Mouse (Mus musculus): ENCODE measurements around the gene Tbc1d30.

Gene Tbc1d30

DNA sequence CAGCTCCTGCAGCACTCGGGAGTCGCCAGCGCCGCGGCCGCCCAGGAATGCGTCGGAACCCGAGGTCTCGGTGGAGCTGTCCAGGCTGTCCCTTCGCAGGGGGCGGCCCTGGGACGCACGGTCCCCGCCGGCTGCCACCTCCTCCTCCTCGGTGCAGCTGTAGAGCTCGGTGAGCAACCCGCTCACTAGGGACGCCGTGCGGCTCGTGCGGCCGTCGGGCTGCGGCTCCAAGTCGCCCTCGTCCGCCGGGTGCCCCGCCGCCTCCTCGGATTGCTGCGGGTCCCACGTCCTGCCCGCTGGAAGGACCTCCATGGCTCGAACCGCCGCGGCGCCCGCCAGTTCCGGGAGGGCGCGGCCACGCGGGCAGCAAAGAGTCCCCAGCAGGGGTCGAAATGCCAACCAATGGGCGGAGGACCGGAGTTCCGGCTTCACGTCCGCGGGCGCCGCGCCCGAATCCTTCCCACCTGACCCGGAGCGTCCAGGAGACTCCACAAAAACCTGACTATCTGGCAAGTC lies at the start of gene Tbc1d30:
TSS of gene Tbc1d30 (minus strand) at position 213 of the 516 bp plus-strand sequence.
- no peak for DNase-seq (ENCODE audit: low read depth)

DNA sequence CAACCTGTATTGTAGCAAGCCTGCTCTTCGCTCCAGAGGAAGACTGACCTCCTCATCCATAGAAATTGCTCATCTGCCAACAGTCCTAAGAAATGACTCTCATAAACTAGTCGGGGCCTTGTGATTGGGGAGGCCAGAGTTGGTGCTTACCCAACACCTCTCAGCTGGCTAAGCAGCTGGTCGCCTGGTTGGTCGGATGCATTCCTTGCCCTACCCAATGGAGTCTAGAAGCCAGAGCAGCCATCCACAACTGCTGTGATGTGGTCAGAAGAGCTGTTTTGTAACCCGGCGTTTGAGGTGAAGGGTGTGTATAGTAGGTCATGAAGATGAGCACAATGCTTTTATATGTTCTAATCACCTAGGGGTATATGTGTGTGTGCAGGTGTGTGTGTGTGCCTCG lies 47.5 kb upstream of the Tbc1d30 start:
- DNase-seq (ENCODE audit: low read depth): no peak

DNA sequence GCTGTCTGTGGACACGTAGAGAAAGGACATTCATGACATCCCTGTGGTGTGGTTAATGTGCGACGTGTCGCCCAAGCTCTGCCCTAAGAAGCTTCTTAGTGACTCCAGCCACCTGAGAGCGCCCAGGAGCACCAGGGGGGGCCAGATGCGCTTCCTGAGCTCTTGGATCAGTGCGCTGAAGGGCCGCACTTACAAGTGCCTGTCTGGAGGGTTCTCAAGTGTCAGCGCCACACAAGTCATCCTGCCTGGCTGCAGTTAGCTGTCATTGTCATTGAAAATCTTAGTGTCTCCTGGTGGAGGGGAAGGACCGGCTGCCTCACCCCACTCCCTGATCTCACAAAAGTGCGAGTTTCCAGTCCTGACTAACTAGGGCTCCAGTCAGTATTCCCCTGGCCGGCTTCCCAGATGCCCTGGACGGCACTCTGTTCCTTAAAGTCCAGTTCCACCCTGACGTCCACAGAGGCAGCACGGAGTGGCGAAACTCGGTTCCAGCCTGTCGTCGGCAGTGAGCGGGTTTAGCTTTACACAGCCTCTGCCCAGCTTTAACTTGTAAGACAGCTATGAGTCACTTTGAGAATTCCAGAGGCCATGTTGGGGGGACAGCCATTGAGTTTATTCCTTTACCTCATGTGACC lies 44.6 kb upstream of the Tbc1d30 start:
- no peak for DNase-seq (ENCODE audit: low read depth)

DNA sequence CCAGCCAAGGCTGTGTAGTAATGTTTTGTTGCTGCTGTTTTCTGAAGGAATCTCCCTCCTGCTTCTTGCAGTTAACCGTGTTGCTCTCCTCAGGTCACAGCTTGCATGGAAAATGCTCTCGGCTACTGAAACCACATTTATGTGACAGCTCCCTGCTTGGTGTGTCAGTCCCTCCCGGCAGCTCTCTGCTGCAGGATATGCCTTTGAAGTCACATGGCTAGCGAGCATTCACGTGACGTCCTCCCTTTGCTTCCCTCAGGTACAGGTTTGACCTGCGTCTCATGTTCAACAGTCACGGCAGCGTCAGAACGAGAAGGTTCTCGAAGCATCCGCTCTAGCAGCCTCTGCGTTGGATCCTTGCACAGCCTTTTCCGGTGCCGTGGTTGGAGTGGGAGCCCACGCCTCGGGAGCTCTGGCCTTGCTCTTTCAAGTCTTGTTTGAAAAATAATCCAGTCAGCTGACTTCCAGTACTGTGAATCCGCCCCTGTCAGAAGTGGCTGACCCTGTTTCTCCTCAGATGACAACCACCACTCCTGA lies 43.8 kb upstream of the Tbc1d30 start:
- DNase-seq (ENCODE audit: low read depth): no peak

DNA sequence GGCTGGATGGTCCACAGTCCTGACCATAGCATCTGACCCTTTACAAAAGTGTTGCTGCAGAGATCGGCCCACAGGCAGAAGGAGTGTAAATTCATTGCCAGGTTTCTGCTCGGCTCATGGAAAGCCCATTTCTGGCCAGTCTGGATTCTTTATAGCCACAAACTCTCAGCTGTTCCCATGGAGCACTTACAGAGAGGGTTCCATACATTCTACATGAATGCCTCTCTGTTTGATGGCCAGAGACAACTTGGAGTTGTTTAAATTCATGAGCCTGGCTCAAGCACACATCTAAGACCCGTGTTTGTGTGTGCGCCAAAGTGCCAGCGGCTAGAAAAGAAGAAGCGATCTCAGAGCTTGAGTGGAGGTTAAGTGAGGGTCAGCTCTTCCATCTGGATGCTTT lies 43.2 kb upstream of the Tbc1d30 start:
- no peak for DNase-seq (ENCODE audit: low read depth)

DNA sequence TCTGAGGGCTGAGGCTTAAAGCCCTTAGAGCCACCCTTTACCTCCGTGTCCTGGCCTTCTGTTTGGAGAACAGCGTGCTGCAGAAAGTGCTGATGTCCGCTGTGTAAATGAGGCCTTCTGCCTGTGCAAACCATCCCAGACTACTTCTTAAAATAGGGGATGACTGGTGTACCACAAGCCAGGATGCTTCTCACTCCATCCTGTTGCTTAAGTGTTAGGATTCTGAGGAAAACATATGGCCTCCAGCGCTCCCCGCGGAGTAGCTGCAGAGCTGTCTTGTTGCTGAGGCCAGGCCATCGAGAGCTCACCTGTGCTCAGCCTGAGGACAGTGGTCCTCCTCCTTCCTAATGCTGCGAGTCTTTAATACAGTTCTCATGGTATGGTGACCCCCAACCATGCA lies 40.8 kb upstream of the Tbc1d30 start:
- no peak for DNase-seq (ENCODE audit: low read depth)

DNA sequence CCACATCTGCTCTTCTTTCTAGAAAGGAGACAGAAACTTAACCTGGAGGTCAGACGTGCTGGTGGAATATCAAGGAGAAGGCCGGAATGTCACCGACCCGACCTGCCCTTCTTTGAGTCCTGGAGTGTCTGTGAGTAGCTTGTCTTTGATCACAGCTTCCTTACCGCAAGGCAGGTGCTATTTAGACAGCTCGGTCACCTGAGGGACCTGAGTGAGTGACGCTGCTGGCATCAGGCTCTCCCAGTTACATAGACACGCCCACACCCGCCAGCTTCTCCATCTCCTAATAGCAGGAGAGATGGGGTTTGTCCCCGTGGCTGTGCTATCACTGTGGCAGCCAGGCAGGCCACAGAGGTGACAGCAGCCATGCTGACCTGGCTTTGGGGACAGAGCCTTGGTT lies 39.5 kb upstream of the Tbc1d30 start:
- no peak for DNase-seq (ENCODE audit: low read depth)

DNA sequence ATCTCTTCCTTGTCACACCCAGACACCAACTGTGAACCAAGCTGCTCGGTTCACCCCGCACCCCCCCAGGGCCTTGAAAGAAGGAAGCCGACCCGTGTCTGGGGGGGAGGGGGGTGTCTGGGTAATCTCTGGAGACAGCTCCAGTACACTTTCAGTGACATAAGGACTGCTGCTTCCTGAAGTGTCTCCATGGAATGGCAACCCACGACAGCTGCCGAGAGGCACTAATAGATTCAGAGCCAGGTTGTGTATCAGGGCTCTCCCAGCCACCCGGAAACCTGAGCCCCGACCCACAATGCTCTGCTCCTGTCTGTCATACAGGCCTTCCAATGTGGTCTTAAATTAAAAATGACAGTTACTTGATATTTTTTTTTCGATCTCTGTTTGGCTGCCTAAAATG lies 35.3 kb upstream of the Tbc1d30 start:
- DNase-seq (ENCODE audit: low read depth): no peak

DNA sequence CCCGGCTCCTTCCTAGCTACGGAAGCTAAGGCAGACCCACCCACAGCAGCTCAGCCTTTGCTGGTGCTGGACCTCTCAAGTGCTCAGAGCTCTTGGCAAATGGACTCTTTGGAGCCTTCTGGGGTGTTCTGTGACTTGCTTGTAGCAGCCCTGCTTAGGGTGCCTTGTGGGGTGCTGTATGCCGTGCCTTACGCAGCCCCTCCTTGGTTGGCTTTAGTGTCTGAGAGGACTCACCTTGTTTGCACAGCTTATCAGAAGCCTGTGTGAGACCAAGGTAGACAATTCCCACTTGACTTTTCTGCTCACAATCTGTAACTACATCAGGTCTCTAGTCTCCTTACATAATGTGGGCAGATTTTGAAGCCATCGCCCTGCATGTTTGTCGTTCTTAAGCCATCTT lies 34.6 kb upstream of the Tbc1d30 start:
- no peak for DNase-seq (ENCODE audit: low read depth)

DNA sequence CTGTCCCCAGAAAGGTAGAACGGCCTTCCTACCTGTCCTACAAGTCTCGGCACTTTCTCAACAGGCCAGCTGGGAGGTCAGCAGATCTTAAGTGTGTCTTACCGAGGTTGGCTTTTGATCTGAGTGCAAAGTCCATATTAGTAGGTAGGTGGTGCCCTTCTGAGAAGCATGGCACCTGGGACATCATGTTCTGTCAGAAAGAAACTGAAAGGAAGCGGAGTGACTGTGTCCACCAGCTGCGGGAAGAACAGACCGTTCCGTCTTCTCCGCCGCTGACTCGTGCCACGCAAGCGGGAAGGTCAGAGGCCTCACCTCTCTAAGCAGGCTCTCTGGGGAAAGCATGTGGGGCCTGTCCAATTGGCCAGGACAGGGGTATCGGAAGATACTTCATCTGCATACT lies 33.6 kb upstream of the Tbc1d30 start:
- no peak for DNase-seq (ENCODE audit: low read depth)

DNA sequence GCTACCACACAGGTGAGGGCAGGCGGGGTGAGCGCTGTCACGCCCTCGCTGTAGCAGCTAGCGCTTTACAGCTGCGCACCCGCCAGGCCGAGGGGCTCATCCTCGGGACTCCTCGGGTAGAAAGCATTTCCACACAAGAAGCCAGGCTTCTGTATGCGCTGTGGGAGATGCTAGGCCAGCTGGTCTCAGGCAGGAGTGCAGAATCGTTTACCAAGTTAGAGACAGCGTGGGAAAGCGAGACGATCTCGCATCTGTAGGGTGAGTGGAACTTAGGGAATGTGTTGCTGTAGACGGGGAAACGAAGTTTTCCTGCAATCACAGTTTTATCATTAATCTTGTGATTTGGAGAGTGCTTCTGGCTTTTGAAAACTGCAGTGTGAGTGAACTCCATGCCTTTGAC lies 30.2 kb upstream of the Tbc1d30 start:
- no peak for DNase-seq (ENCODE audit: low read depth)

DNA sequence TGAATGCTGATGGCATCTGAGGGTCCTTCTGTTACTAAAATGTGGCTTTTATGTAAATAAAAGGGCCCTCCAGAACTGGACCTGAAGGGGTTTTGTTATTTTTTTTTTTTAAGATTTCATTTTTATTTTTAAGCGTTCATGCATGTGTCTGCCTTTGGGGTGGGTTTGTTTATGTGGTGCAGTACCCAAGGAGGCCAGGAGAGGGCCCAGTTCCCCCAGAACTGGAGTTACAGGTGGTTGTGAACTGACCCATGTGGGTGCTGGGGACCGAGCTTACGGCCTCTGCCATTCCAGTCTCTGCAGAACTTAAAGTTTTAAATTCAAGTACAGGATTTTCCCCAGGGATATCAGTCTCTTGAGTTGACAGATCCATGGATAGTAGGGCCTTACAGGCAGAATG lies 28.3 kb upstream of the Tbc1d30 start:
- DNase-seq (ENCODE audit: low read depth): no peak

DNA sequence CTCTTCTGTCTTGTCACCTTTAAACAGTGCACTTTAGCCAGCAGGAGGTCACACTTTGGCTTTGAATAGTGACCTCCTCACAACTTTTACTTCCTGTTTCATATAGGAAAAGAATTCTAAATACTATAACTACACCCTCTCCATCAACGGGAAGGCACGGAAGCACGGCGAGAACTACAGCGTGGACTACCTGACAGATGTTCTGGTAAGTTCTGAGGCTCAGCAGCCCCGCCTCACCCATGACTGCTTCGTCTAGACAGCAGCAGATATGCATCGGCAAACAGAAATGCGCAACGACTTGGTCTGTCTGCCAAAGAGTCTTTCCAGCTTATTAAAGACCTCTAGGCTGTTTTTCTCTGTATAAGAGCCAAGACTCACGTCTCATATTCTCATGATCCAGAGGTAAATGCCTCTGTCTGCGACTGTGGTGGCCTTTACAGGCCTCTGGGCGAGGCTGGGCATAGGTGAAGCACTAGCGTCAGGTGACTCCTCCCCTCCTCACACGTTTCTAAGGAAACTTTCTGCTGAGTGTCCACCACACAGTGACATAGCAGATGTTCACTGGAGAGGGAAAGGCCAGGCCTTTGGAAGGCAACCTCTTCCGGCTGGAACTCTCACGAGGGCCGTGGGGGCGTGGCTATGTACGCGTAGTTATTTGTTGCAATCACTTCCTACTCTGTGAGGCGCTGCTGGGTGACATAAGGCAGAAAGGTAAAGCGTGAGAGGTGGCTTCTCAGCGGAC lies 25.6 kb upstream of the Tbc1d30 start:
- DNase-seq (ENCODE audit: low read depth): no peak

DNA sequence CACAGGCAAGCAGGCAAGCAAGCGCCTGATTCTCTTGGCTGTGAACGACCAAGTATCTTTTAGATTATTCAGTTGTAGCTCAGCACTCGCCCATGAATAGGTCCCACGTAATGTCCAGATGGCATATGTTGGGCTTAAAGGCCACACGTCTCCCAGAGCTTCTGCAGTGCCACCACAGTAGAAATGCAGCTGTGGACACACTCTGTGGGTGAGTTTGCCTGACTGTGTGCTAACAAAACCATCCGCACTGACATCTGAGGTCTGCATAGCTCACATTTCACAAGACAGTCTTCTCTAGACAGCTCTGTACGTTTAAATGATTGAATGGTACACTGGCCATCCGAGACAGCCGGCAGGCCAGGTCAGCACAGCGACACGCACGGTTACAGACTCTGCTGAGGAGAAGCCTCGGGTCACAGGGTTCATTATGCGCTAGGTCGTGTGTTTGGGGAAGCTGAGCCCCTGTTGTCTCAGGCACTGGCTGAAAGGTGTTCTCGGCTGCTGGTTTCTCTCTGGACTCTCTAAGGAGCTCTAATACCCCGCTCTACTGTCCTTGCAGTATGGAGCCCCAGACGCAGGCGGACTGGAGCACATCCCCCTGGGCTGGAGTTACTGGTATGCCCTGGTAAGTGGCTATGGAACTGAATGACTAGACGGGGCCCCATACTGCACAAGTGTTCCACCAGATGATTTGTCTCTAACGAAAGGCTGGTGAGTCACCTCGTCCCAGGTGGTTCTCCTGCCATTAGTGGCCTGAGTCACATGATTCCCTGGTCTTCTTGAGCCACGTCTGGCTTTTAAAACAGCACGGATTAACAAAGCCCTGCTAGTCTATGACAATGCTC lies 24.8 kb upstream of the Tbc1d30 start:
- no peak for DNase-seq (ENCODE audit: low read depth)

DNA sequence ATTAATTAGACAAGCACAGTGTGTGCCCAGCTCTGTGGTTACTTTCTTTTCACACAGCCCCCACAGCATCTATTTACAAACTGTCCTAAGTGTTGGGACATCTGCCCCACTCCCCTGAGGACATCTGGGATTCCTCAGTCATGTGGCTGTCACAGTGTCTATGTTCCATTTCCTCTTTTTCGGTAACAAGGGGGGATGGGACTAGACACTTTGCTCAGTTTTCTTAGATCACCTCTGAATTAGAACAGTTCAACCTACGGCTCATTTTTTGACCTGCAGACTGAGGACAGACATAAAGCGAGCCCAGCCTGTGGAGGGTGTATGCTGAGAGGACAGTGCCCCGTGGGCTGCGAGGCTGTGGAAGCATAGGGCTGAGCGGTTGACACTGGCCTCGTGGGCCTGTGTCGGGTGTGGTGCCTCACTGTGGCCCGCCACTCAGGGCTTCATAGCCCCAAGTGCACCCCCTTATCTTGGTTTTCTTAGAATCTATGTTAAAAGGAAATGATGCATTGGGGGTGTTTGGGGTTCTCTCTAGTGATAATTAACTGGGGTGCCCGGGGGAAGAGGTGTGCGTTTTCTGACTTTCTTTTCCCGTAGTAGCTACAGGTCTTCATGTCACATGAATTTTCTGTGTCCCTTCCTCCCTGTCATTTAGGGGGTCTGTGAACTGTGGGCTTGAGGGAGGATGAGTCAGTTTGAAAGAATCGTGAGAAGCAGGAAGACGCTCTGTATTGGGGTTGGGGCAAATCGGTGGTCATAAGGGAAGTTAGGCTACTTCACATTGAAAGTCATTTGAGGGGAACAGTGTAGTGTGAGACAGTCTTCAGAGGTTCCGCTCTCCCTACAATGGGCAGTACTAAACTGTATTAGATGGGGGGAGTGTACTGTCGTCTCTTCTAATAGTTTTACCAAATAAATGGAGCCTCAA lies 23.9 kb upstream of the Tbc1d30 start:
- DNase-seq (ENCODE audit: low read depth): peak; percentile 57

DNA sequence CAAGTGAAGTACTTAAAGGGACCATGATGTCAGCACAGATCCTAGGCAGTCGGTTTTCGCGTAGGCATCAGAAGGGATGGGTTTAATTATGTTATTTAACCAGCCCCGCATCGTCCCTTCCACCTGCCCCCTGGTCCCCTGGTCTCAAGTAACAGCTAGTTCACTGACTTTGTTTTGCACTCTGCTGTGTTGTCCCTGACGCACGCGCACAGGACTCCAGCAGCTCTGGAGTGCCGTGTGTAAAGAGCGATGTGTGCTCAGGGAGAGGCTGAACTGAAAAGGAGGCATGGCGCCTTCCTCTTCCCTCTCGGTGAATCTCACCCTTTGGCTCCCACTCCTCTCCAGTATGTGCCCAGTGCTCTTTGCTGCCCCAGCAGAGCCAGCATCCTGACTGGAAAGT lies 22.9 kb upstream of the Tbc1d30 start:
- no peak for DNase-seq (ENCODE audit: low read depth)

DNA sequence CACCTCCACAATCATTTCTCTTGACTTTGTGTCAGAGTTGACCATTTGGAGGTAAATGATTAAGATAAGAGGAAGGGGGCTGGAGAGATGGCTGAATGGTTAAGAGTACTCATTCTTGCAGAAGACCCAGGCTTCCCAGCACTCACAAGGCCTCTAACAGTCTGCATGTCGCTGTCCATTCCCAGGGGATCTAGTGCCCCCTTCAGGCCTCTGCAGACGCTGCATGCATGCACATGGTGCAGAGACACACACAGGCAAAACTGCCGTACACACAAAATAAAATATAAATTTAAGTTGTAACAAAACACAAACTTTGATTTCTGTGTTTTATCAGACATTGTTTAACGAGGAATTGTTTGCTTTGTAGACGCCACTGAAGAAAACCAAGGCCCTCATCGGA lies 19.7 kb upstream of the Tbc1d30 start:
- DNase-seq (ENCODE audit: low read depth): no peak

DNA sequence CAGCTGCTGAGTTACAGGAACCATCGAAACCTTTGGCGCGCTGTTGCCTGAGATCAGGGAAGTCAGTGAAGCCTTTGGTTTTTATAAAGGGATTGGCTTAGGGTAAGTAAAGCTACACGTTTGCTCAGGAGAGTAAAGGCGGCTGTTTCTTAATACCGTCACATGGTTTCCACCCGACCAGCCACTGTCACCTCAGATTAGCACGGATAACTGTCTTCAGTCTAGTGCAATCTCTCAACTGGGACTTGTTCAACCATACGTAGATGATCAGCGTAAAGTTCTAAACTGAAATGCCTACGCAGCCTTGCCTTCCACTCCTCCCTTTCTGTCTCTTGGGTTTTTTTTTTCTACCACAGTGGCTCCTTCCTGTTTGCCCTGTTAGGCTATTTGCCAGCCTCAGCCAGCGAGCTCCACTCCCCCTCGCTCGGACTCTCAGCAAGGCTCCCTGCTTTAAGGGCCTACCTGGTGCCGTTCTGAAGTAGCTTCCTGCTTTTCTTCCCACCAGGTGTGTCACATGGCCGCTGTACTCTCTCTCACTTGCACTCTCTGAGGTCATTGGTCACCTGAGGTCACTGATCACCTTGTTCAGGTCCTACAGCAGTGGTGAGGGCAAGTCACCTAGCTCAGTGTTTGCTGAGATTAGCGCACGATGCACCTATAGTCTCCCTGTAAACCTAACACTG lies 17.8 kb upstream of the Tbc1d30 start:
- DNase-seq (ENCODE audit: low read depth): no peak

DNA sequence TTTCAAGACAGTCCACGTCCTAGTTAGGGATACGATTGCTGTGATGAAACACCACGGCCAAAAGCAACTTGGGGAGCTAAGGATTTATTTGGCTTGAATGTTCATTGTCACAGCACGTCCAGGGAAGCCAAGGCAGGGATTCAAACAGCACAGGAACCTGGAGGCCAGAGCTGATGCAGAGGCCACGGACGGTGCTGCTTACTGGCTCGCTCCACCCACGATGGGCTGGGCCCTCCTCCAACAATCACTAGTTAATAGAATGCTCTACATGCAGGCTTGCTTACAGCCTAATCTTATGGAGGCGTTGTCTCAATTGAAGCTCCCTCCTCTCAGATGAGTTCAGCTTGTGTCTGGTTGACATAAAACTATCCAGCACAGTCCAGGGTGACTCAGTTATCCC lies 16.7 kb upstream of the Tbc1d30 start:
- DNase-seq (ENCODE audit: low read depth): no peak

DNA sequence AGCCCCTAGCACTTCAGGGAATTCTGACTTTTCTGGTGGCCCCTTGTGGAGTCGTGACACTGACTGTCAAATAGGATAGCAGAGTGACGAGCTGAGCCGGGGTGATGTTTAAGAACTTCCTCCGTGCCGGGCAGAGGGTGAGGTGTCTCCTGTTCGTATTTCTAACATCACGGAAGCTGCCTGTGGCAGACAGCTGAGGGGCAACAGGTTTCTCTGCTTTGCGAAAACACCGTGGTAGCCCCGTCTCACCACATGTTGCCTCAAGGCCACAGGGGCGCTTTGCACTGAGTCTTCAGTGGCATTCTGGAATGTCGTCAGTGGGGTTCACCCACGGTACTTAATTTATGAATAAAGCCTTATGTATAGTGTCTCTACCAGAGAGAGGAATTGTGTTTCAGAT lies 16.2 kb upstream of the Tbc1d30 start:
- no peak for DNase-seq (ENCODE audit: low read depth)

DNA sequence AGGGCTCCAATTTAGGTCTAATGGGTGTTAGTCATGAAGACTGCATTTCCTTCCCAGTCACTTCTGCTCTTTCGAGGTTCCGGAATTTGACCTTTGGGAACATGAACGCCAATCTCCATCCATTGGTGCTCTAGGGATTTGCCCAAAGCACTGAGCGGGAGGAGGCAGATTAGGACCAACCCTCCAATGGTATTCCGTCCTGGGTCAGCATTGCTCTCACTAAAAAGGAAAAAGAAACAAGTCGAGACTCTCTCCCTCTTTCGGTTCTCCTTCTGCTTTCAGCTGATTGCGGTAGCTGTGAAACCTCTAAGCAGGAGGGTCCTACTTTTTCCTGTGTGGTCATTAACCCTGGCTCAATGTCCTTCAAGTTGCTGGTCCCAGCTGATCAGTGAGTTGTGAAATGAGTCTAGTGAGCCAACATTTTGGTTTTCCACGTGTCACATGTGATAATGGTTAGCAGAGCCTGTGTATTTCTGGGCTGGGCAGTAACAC lies 14.7 kb upstream of the Tbc1d30 start:
- no peak for DNase-seq (ENCODE audit: low read depth)
